Mouse (Mus musculus) urinary bladder, adult 2 months (tissue): ENCODE data around the gene Gm28048. TPM values are rescaled to one million over a fixed set of nuclear protein-coding genes. Genes with fewer than 3 reads are reported as not detected.

ENCODE experiments used
- DNase-seq: peaks from one replicate; pipeline ENCODE4 v3.0.0; 2022; ENCODE audit warnings: low spot score
- polyA plus RNA-seq: library from polyadenylated mRNA; depleted of rRNA; stranded (reverse); fragments of >200 nt; gene quantifications from 2 replicates; pipeline ENCODE4 v1.2.3, GENCODE M21; 2012; rRNA removed

Gm28048 gene
- polyA plus RNA-seq, 1 experiment = 7.9 TPM

- no peak for DNase-seq
Observed at GRCm38 (mm10) chr11:22809465-22810096, 172.3 kb downstream of the Gm28048 start.

- no peak for DNase-seq
Observed at GRCm38 (mm10) chr11:22808040-22808439, 173.8 kb downstream of the Gm28048 start.

- DNase-seq = no peak
Observed at GRCm38 (mm10) chr11:22805171-22805570, 176.7 kb downstream of the Gm28048 start.

GRCm38 (mm10) chr11:22799987-22800424 lies 181.9 kb downstream of the Gm28048 start:
- no peak for DNase-seq

GRCm38 (mm10) chr11:22798916-22799315 lies 183.0 kb downstream of the Gm28048 start:
- DNase-seq = no peak

- no peak for DNase-seq
Observed at GRCm38 (mm10) chr11:22794734-22795133, 187.2 kb downstream of the Gm28048 start.

- no peak for DNase-seq
Observed at GRCm38 (mm10) chr11:22793881-22794203, 188.0 kb downstream of the Gm28048 start.

GRCm38 (mm10) chr11:22793176-22793880 lies 188.6 kb downstream of the Gm28048 start:
- DNase-seq = no peak

GRCm38 (mm10) chr11:22792149-22792548 lies 189.7 kb downstream of the Gm28048 start:
- DNase-seq = no peak

- DNase-seq = no peak
Observed at GRCm38 (mm10) chr11:22791726-22792125, 190.2 kb downstream of the Gm28048 start.

- DNase-seq = no peak
Observed at GRCm38 (mm10) chr11:22787833-22788232, 194.1 kb downstream of the Gm28048 start.

Other genes starting within 250 kb of the Gm28048 start
- 22.6 and 25.7 TPM in 2 replicates for gene B3gnt2, start 121.1 kb downstream of the Gm28048 start, polyA plus RNA-seq
- gene Zrsr1, start 10.1 kb downstream of the Gm28048 start, polyA plus RNA-seq = 20.5 and 27.6 TPM in 2 replicates
- 68.5 and 79.7 TPM in 2 replicates for gene Commd1, start 292 bp upstream of the Gm28048 start, polyA plus RNA-seq
- 96.2 and 112 TPM in 2 replicates for gene Cct4, start 8.4 kb upstream of the Gm28048 start, polyA plus RNA-seq
- gene Fam161a, start 25.4 kb upstream of the Gm28048 start, polyA plus RNA-seq = 14.9 and 17.4 TPM in 2 replicates